Comparison of ENCODE assay signal across 14 mouse cellular contexts in the genomic region with DNA sequence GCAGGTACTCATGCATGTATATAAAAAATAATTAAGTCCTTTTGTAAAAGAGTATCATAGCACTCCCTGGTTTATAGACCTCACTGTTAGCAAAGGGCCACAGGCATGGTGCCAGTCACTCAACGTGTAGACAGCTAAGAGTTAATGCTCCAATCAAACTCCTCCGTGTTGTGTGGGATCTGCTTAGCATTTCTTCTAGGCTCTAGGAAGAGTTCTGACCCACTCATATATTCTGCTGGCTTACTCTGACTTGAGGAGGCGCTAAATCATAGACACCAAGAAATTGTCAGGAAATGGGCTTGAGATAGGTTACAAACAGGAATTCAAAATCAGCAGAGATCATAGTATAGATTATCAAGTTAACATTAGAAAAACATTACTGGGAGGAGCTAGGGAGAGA.
"Had no signal": no experiment of that assay in that cellular context is flagged by ENCODE, and none has a peak within 500 bp of the region (broad histone marks: within the 10 kb centered on the region; RNA-seq: fewer than 3 reads in every experiment).

No protein-coding gene starts in this region.

- H3K4me3 ChIP-seq: intestine, embryonic 15.5 days; liver, embryonic 13.5 days; lung, embryonic 15.5 days; megakaryocyte, embryonic 14.5 days; midbrain, embryonic 15.5 days had no signal

- H3K4me1 ChIP-seq: intestine, embryonic 15.5 days; liver, embryonic 13.5 days; lung, embryonic 15.5 days; midbrain, embryonic 15.5 days had no signal

- H3K27ac ChIP-seq: intestine, embryonic 15.5 days; liver, embryonic 13.5 days; lung, embryonic 15.5 days; macrophage; midbrain, embryonic 15.5 days; stomach, postnatal 0 days had no signal

- H3K9me3 ChIP-seq: intestine, embryonic 15.5 days; liver, embryonic 13.5 days; lung, embryonic 15.5 days; megakaryocyte, embryonic 14.5 days; midbrain, embryonic 15.5 days had no signal

- DNase-seq: kidney, adult 18-20 months; layer of hippocampus, adult 9-11 months; liver; liver, embryonic 13.5 days; liver, postnatal 0 days; lung, postnatal 14 days; thymus, postnatal 4 days had no signal

- H3K27me3 ChIP-seq: intestine, embryonic 15.5 days; liver, embryonic 13.5 days; lung, embryonic 15.5 days; megakaryocyte, embryonic 14.5 days; midbrain, embryonic 15.5 days had no signal

- H3K9ac ChIP-seq: intestine, embryonic 15.5 days; liver, embryonic 13.5 days; liver, postnatal 0 days; lung, embryonic 15.5 days; midbrain, embryonic 15.5 days had no signal

- H3K36me3 ChIP-seq: intestine, embryonic 15.5 days; liver, embryonic 13.5 days; lung, embryonic 15.5 days; midbrain, embryonic 15.5 days had no signal

- H3K4me2 ChIP-seq: intestine, embryonic 15.5 days; liver, embryonic 13.5 days; lung, embryonic 15.5 days; midbrain, embryonic 11.5 days; midbrain, embryonic 15.5 days had no signal

- ATAC-seq: intestine, embryonic 15.5 days; liver, postnatal 0 days; midbrain, embryonic 15.5 days had no signal
